Mouse (Mus musculus): ENCODE measurements at regions not wholly inside any gene's neighbourhood (a gene's known extent, or its start where the extent isn't known, plus 50 kb on each side); places are given as distances from the start of the nearest gene placed in this dataset.

DNA sequence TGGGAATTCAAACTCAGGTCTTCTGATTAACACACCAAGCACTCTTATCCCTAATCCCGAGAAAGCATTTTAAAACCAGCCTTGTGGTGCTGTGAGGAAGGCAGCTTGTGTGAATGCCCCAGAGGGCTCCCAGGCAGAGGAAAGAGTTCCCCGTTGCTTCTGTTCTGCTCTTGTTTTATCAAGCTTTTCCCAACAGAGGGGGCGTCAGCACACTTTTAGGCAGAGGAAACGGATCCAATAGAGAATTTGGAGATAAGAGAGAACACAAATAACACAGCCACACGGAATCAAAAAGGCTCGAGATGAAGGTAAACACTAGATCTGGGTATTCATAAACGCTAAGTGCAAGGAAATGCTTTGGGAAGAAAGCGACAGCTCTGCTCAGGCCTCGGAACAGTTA, 173.2 kb downstream of the Barhl2 start:
- TF ChIP-seq CTCF (IDR thresholded peaks at IDR 0.05; ENCODE audit: borderline replicate concordance, insufficient read depth, low read depth, low read length) (no peak), POLR2A (IDR thresholded peaks at IDR 0.05; ENCODE audit: borderline replicate concordance, insufficient read depth, low read length) (no peak)

All from cerebellum, adult 2 months (tissue).